Mouse (Mus musculus): Measurements from ENCODE around the gene Gtf3c1. TPM values are rescaled to one million over a fixed set of nuclear protein-coding genes. Genes with fewer than 3 reads are reported as not detected.

The Gtf3c1 gene
- total and polyA plus RNA-seq, 2 experiments from 2014 or later = 14.9 to 66.6 TPM

DNA sequence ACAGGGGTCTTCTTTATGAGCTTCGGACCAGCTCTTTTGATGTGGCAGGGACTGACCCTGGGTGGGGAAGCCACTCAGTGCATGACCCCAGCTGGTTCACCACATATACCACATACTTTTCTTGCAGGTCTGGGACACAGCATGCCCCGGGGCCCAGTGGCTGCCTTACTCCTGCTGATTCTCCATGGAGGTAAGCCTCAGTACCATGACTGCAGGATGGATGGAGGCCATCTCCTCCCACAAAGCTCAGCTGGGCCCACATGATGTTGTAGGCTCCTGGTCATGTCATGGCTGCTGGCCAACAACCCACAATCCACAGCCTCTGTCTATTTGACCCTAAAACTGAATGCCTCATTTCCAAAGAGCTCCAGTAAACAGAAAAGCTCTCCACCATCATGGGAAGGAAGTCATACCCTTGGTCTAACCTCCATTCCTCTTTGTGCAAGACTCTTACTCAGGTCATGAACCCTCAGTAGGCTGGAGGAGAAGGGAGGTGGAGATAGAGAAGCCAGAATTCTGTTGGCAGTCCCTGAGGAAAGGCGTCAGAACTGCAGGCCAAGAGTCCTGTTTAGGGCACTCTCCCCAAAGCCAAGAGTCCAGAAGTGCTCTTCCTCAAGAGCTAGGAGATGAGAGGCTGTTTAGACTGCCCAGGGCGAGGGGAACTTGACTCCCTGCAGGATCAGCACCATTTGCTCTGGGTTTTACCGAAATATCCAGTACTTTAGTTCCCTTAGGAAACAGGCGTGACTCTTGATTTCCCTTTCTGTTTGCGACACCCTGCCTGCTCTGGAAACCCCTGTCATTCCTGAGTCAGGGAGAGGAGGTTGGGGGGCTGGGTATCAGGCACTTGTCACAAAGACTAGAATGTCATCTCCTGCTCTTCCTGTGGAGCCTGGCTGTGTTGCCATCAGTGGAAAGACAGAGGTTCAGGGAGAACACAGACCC lies 84.6 kb downstream of the Gtf3c1 start:
- H3K9me3 ChIP-seq (replicated peaks; ENCODE audit: control insufficient read depth, low read length) = no peaks in the 10 kb centered on the region
- H3K27me3 ChIP-seq (ENCODE audit: control insufficient read depth, insufficient read depth, low read length) = no peaks in the 10 kb centered on the region
- H3K4me3 ChIP-seq (ENCODE audit: low read depth, low read length) = no peak overlapping the region
- no peak overlapping the region for H3K9ac ChIP-seq (replicated peaks; ENCODE audit: low read depth, low read length)
- H3K27ac ChIP-seq (ENCODE audit: low read depth) = no peak overlapping the region
- no peak for TF ChIP-seq EP300 (IDR thresholded peaks at IDR 0.05; ENCODE audit: low read depth)
- no peak for TF ChIP-seq CTCF (IDR thresholded peaks at IDR 0.05; ENCODE audit: low read depth)
- no peak overlapping the region for H3K4me2 ChIP-seq (ENCODE audit: low read depth, low read length)
- ATAC-seq (ENCODE audit: insufficient read depth, low read depth) = no peak
- DNase-seq (ENCODE audit: low spot score) = no peak
- no peaks in the 10 kb centered on the region for H3K36me3 ChIP-seq (replicated peaks; ENCODE audit: control insufficient read depth, insufficient read depth, low read length)
- H3K4me1 ChIP-seq (ENCODE audit: control insufficient read depth, insufficient read depth) = no peaks in the 10 kb centered on the region
- WGBS = 61% methylated on average over 7 of the region's 7 CpGs

- no peaks in the 10 kb centered on the region for H3K36me3 ChIP-seq (replicated peaks; ENCODE audit: control insufficient read depth, insufficient read depth, low read length)
- H3K4me1 ChIP-seq (ENCODE audit: control insufficient read depth, insufficient read depth) = peaks cover 5% of the 10 kb centered on the region; the same call in 1 of the 2 replicates
- no peaks in the 10 kb centered on the region for H3K27me3 ChIP-seq (ENCODE audit: control insufficient read depth, insufficient read depth, low read length)
- no peak for DNase-seq (ENCODE audit: low spot score)
- 59% methylated on average over 4 of the region's 4 CpGs for WGBS
- no peak overlapping the region for H3K4me3 ChIP-seq (ENCODE audit: low read depth, low read length)
- no peak overlapping the region for H3K9ac ChIP-seq (replicated peaks; ENCODE audit: low read depth, low read length)
- no peaks in the 10 kb centered on the region for H3K9me3 ChIP-seq (replicated peaks; ENCODE audit: control insufficient read depth, low read length)
- TF ChIP-seq CTCF (IDR thresholded peaks at IDR 0.05; ENCODE audit: low read depth) (no peak), EP300 (IDR thresholded peaks at IDR 0.05; ENCODE audit: low read depth) (no peak)
- ATAC-seq (ENCODE audit: insufficient read depth, low read depth) = no peak
- no peak overlapping the region for H3K27ac ChIP-seq (ENCODE audit: low read depth)
- H3K4me2 ChIP-seq (ENCODE audit: low read depth, low read length) = no peak overlapping the region
Measured at GRCm38 (mm10) chr7:125620077-125620476, 87.5 kb downstream of the Gtf3c1 start.

DNA sequence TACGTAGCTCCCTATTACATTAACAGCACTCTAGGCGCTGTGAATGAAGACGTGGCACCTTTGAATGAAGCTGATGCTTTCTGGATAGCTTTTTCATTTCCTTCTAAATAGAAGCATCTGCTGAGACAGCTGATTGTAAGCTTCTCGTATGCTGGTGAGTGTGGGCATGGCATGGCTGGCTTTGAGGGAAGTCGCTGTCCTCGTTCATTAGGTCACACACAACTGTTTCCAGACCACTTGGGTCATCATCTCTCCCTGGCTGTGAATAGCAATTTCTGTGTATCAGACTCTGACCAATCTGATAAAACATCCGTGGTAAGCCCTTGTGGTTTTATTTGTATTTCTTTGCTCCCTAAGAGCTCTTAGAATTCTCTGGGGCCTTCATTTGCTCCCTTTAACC lies 89.6 kb downstream of the Gtf3c1 start:
- no peaks in the 10 kb centered on the region for H3K27me3 ChIP-seq (ENCODE audit: control insufficient read depth, insufficient read depth, low read length)
- peaks cover 5% of the 10 kb centered on the region; the same call in 1 of the 2 replicates for H3K4me1 ChIP-seq (ENCODE audit: control insufficient read depth, insufficient read depth)
- DNase-seq (ENCODE audit: low spot score) (no peak), ATAC-seq (ENCODE audit: insufficient read depth, low read depth) (no peak)
- TF ChIP-seq CTCF (IDR thresholded peaks at IDR 0.05; ENCODE audit: low read depth) = no peak
- TF ChIP-seq EP300 (IDR thresholded peaks at IDR 0.05; ENCODE audit: low read depth) = no peak
- H3K9ac ChIP-seq (replicated peaks; ENCODE audit: low read depth, low read length) = no peak overlapping the region
- H3K27ac ChIP-seq (ENCODE audit: low read depth) = no peak overlapping the region
- no peak overlapping the region for H3K4me3 ChIP-seq (ENCODE audit: low read depth, low read length)
- no peaks in the 10 kb centered on the region for H3K9me3 ChIP-seq (replicated peaks; ENCODE audit: control insufficient read depth, low read length)
- H3K36me3 ChIP-seq (replicated peaks; ENCODE audit: control insufficient read depth, insufficient read depth, low read length) = no peaks in the 10 kb centered on the region
- 79% methylated on average over 7 of the region's 7 CpGs for WGBS
- no peak overlapping the region for H3K4me2 ChIP-seq (ENCODE audit: low read depth, low read length)

- no peak for TF ChIP-seq CTCF (IDR thresholded peaks at IDR 0.05; ENCODE audit: low read depth)
- TF ChIP-seq EP300 (IDR thresholded peaks at IDR 0.05; ENCODE audit: low read depth) = no peak
- 85% methylated on average over 7 of the region's 7 CpGs for WGBS
- ATAC-seq (ENCODE audit: insufficient read depth, low read depth) (no peak), DNase-seq (ENCODE audit: low spot score) (no peak)
- H3K4me2 ChIP-seq (ENCODE audit: low read depth, low read length) = no peak overlapping the region
- no peak overlapping the region for H3K9ac ChIP-seq (replicated peaks; ENCODE audit: low read depth, low read length)
- H3K27me3 ChIP-seq (ENCODE audit: control insufficient read depth, insufficient read depth, low read length) = no peaks in the 10 kb centered on the region
- H3K36me3 ChIP-seq (replicated peaks; ENCODE audit: control insufficient read depth, insufficient read depth, low read length) = no peaks in the 10 kb centered on the region
- H3K27ac ChIP-seq (ENCODE audit: low read depth) = no peak overlapping the region
- no peak overlapping the region for H3K4me3 ChIP-seq (ENCODE audit: low read depth, low read length)
- H3K9me3 ChIP-seq (replicated peaks; ENCODE audit: control insufficient read depth, low read length) = no peaks in the 10 kb centered on the region
- H3K4me1 ChIP-seq (ENCODE audit: control insufficient read depth, insufficient read depth) = peaks cover 5% of the 10 kb centered on the region; the same call in 1 of the 2 replicates
Measured at GRCm38 (mm10) chr7:125615453-125615852, 92.1 kb downstream of the Gtf3c1 start.

- Histone ChIP-seq H3K36me3 (replicated peaks; ENCODE audit: control insufficient read depth, insufficient read depth, low read length) (no peaks in the 10 kb centered on the region), H3K9me3 (replicated peaks; ENCODE audit: control insufficient read depth, low read length) (no peaks in the 10 kb centered on the region), H3K27ac (ENCODE audit: low read depth) (no peak overlapping the region), H3K4me2 (ENCODE audit: low read depth, low read length) (no peak overlapping the region), H3K4me3 (ENCODE audit: low read depth, low read length) (no peak overlapping the region), H3K4me1 (ENCODE audit: control insufficient read depth, insufficient read depth) (peaks cover 5% of the 10 kb centered on the region; the same call in 1 of the 2 replicates), H3K27me3 (ENCODE audit: control insufficient read depth, insufficient read depth, low read length) (no peaks in the 10 kb centered on the region), H3K9ac (replicated peaks; ENCODE audit: low read depth, low read length) (no peak overlapping the region)
- no peak for ATAC-seq (ENCODE audit: insufficient read depth, low read depth)
- no peak for TF ChIP-seq EP300 (IDR thresholded peaks at IDR 0.05; ENCODE audit: low read depth)
- no peak for TF ChIP-seq CTCF (IDR thresholded peaks at IDR 0.05; ENCODE audit: low read depth)
- DNase-seq (ENCODE audit: low spot score) = no peak
- 70% methylated on average over 5 of the region's 5 CpGs for WGBS
Measured at GRCm38 (mm10) chr7:125613579-125613978, 94.0 kb downstream of the Gtf3c1 start.

All from heart, postnatal 0 days (tissue).